Mouse (Mus musculus): Measurements from ENCODE around the gene Pink1.
"Not testable (repeated sequence)": the region's sequence is repeated elsewhere in the genome, so short reads cannot be mapped to it uniquely, and the experiment has no call there.

The Pink1 gene

GRCm38 (mm10) chr4:138342048-138342447 is 15.9 kb upstream of the Pink1 start:
- DNase-seq (ENCODE audit: low spot score in 2 of 2) = no peak

DNA sequence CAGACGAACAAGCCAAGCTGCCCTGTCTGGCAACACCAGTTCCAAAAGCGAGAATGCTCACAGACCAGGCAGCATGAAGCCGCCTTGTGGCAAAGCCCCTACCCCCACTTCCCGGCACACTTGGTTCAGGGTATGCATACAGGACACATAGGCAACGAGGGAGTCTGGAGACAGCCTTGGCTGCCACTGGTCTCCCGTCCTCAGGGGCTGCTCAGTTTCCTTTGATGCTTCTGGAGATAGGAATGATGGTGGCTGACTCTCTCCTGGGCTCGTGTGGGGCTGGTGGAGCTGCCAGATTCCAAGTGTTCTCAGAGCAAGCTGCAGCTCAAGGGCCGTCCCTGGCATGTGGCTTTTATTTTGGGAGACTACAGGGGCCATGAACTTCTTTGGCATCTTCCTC is 15.3 kb upstream of the Pink1 start:
- DNase-seq (ENCODE audit: low spot score in 2 of 2) = no peak

- peak in 1 of 2 experiments; percentile 26 for DNase-seq (ENCODE audit: low spot score in 2 of 2)
Observed at GRCm38 (mm10) chr4:138339963-138340362, 13.9 kb upstream of the Pink1 start.

DNA sequence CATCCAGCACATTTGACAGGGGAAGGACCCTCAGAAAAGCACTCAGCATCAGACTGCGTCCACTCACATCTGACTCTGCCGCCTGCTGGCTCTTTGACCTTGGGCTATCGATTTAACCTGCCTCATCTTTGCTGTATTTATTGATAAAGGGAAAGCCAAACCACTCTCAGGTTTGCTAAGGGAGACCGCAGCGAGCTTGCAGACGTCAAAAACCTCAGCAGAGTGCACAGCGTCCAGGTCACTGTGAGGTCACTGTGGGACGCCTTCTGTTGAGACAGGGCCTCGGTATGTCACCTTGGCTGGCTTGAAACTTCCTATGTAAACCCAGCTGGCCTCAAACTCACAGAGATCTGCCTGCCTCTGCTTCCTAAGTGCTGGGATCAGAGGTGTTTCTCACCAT is 11.2 kb upstream of the Pink1 start:
- DNase-seq (ENCODE audit: low spot score in 2 of 2) = no peak

GRCm38 (mm10) chr4:138336876-138337275 is 10.8 kb upstream of the Pink1 start:
- no peak for DNase-seq (ENCODE audit: low spot score in 2 of 2)

DNA sequence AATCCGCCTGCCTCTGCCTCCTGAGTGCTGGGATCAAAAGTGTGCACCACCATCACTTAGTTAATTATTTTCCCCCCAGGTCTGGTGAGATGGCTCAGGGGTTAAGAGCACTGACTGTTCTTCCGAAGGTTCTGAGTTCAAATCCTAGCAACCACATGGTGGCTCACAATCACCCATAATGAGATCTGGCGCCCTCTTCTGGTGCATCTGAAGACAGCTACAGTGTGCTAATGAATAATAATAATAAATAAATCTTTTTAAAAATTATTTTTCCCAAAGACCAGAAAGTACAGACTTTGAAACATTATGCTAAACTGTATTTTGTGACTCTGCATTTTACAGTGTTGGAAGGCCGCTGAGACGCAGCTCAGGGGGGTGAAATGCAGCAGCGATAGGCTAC is 9.5 kb upstream of the Pink1 start:
- DNase-seq (ENCODE audit: low spot score in 2 of 2) = no peak

GRCm38 (mm10) chr4:138335036-138335435 is 8.9 kb upstream of the Pink1 start:
- DNase-seq (ENCODE audit: low spot score in 2 of 2) = no peak

DNA sequence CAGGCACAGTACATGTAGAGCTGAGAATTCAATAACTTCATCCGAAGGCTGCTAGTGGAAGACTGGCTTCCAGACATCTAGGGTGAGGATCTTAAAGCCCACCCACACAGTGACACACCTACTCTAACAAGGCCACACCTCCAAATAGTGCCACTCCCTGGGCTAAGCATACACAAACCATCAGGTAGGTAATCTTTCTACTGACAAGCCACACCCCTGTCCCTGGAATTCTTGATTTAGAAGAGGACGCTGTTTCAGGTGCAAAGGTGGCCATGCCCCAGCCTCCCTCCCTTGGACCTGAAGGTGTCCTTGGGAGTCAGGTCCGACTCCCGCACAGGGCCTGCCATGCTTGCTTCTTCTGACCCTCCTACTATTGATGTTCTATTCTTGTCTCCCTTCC is 7.0 kb upstream of the Pink1 start:
- no peak for DNase-seq (ENCODE audit: low spot score in 2 of 2)

DNA sequence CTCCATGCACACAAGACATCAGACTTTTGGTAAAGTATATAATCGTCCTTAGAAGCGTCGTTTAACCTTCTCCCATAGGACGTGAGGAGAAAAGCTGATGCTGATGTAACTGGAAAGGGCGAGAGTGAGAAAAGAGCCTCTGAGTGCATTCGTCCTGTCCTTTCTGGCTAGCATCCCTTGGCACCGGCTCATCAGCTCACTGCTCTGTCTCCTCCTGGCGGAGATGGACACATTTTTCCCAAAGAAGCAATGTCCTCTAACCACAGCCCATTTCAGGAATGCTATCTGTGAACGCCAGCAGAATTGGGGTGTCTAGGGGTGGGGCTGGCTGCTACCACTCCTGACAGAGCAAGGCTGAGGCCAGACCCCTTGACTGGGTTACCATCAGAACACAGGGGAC is 5.5 kb upstream of the Pink1 start:
- DNase-seq (ENCODE audit: low spot score in 2 of 2) = no peak

DNA sequence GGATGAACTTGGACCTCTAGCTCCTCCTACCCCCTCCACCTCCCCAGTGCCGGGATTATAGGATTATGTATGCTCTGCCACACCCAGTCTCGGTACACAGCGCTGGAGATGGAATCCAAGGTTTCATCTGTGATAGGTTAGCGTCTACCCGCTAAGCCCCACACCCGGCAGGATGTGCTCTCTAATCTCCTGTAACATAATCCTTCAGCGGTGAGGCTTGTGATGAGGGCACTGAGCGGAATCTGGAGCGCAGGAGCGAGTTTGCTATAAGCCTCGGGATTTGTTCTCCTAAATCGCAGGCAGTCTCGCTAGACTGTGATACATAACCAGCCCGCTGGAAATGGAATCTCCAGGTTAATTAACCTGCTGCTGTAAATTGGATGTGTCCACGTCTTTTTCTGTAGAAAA is 4.2 kb upstream of the Pink1 start:
- no peak for DNase-seq (ENCODE audit: low spot score in 2 of 2)

GRCm38 (mm10) chr4:138327891-138328470 is 1.9 kb upstream of the Pink1 start:
- no peak for DNase-seq (ENCODE audit: low spot score in 2 of 2)

DNA sequence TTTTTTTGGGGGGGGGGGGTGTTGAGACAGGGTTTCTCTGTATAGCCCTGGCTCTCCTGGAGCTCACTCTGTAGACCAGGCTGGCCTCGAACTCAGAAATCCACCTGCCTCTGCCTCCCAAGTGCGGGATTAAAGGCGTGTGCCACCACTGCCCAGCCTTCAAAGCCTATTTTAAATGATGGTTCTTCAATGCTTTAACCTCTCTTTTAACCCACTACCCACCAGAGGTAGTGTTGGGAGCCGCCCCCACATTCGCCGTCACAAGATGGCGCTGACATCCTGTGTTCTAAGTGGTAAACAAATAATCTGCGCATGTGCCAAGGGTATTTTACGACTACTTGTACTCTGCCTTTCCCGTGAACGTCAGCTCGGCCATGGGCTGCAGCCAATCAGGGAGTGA is 1.0 kb upstream of the Pink1 start:
- DNase-seq (ENCODE audit: low spot score in 2 of 2) = not testable (repeated sequence)

DNA sequence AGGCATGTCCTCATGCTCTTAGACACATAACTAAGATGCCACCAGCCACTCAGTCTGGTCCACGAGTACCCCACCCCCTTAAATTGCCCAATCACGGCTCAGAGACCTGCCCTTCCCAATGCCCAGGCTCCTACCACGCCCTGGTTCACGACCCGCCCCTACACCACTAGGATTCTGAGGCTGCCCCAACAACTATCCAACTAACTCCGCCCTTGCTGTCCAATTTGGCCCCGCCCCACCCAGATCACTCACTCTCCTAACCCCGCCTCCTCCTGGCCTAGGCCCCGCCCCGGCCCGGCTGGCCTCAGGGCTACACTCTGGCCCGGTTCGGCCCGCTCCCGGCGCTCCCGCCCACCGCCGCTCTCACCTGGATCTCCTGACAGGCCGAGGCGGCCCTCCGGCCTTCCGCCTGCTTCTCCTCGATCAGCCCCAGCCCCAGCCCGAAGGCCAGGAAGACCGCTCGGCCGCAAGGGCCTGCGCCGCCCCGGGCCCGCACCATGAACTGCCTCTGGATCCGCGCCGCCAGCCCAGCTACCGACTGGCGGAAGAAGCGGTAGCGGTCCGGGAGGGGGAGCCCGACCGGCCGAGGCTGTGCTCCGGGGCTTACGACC is 536 bp downstream of the Pink1 start:
- DNase-seq (ENCODE audit: low spot score in 2 of 2) = peak; percentile 79 to 83

DNA sequence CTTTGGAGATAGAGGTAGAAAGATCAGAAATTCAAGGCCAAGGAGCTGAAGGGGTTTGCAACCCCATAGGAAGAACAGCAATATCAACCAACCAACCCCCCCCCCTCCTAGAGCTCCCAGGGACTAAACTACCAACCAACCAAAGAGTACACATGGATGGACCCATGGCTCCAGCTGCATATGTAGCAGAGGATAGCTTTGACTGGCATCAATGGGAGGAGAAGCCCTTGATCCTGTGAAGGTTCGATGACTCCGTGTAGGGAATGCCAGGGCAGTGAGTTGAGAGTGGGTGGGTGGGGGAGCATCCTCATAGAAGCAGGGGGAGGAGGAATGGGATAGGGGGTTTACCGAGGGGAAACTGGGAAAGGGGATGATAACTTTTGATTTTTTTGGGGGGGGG is 1.7 kb downstream of the Pink1 start:
- DNase-seq (ENCODE audit: low spot score in 2 of 2) = no peak

DNA sequence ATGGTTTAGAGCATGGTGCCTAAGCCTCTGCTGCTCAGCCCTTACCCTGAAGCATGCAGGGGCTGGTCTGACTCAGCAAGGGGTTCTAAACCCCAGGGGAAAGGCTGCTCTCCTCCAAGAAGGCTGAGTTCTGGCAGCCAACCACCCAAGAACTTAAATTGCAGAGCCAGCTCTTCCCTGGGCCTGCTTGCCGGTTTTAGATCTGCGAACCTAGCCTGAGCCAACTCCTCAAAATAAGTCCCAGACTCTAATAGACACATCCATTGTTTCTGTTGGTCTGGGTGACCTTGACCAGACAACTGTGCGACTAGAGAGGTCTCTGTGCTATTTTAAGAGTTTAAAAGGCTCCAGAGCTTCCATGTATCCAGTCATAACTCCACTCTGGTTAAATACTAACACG is 2.4 kb downstream of the Pink1 start:
- DNase-seq (ENCODE audit: low spot score in 2 of 2) = no peak

GRCm38 (mm10) chr4:138322692-138323091 is 3.4 kb downstream of the Pink1 start:
- no peak for DNase-seq (ENCODE audit: low spot score in 2 of 2)

DNA sequence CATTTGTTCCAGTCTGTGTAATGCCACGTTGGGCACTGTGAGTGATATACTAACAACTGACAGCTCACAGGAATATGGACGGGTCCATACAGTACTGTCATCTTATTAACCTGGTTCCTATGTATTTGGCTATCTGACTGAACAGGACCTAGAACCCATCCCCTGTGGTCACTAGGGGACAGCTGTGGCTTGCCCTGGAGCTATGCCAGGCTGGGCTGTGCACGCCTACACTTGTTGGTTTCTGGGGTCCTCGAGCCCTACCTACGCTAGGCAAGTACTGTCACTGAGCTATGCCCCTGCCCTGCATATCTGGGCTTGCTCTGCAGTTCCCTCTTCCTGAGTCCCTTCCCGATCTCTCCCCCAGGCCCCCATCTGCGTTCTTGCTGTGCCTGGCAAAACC is 4.6 kb downstream of the Pink1 start:
- no peak for DNase-seq (ENCODE audit: low spot score in 2 of 2)

- DNase-seq (ENCODE audit: low spot score in 2 of 2) = no peak
Observed at GRCm38 (mm10) chr4:138320711-138321110, 5.4 kb downstream of the Pink1 start.

DNA sequence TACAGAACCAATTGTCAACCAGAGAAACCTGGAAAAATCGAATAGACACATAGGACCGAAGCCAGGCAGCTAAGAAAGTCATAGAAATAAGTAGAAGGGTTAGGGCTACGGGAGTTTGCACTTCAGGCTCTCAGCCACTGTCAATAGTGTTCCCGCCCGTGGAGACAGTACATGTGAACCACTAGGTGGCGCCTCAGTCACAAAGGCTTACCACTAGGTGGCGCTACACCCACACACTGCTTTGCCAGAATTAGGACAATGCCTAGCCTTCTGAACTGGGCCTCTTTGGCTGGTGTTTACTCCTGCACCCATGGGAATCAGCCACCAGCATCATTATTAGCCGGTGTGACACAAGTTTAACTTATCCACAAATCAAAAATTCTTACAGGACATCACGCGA is 6.6 kb downstream of the Pink1 start:
- peak; percentile 52 to 77 for DNase-seq (ENCODE audit: low spot score in 2 of 2)

DNA sequence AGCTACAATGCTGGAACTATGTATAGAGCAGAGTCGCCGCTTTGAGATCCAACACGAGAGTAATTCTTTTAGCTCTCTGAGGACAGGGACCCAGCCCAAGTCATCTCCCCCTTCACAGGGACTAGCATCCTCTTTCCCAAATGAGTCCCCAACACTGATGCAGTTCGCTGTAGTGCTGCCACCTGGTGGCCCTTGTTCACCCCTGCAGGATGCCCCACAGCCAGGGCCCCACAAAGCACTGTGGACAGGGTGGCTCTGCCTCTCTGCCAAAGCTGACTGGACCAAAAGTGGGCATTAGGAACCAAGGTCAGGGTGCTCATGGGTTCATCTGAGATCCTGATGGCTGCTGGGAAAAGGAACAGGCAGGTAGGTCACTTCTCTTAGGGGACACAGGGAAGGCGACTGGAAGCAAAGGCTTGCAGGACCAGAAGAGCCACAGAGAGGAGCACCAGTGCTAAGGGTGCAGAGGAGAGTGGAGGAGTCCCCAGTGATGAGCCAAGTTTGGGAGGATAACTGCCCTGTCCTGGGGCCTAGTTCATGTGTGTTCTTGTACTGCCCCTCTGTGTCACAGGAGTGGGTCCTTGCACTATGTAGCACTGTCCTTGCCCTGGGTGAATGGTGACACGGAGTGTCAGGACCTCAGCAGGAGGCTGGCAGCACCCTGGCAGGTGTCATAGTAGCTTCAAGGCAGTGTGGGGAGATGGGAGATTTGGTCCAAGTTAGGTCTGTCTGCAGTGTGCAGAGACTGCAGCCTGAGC is 7.4 kb downstream of the Pink1 start:
- DNase-seq (ENCODE audit: low spot score in 2 of 2) = peak; percentile 36 to 55

DNA sequence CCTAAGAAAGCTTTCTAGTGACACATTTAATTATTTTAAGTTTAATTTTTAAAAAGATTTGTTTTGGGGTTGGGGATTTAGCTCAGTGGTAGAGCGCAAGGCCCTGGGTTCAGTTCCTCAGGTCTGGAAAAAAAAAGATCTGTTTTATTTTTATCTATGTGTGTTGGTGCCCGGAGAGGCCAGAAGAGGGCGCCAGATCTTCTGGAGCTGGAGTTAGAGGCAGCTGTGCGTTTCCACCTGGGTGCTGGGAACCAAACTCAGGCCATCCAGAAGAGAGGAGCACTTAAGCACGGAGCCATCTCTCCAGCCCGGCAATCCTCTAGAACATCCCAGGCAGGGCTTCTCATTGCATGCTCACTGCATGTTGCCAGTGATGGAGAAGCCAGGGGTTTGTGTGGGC is 9.7 kb downstream of the Pink1 start:
- DNase-seq (ENCODE audit: low spot score in 2 of 2) = no peak

GRCm38 (mm10) chr4:138315781-138316180 is 10.3 kb downstream of the Pink1 start:
- no peak for DNase-seq (ENCODE audit: low spot score in 2 of 2)

GRCm38 (mm10) chr4:138313795-138314194 is 12.3 kb downstream of the Pink1 start:
- no peak for DNase-seq (ENCODE audit: low spot score in 2 of 2)

Measured in thymus, postnatal 10 days (tissue).